Mouse (Mus musculus): ENCODE measurements around the gene Elp6.

GRCm38 (mm10) chr9:110264991-110265390, 40.0 kb upstream of the Elp6 start:
- TF ChIP-seq CTCF (IDR thresholded peaks at IDR 0.05; ENCODE audit: control insufficient read depth, insufficient read depth, low read length), result no peak
- no peak for TF ChIP-seq POLR2A (IDR thresholded peaks at IDR 0.05; ENCODE audit: borderline replicate concordance, control insufficient read depth, low read depth, low read length)

Data from bone marrow, adult 2 months (tissue).